Mouse (Mus musculus) left cerebral cortex, postnatal 10 days (tissue): ENCODE data around the gene Mrpl45. TPM values are rescaled to one million over a fixed set of nuclear protein-coding genes. Genes with fewer than 3 reads are reported as not detected.
"Not testable (repeated sequence)": the region's sequence is repeated elsewhere in the genome, so short reads cannot be mapped to it uniquely, and the experiment has no call there.

Source experiments
- DNase-seq, 2 experiments: peaks; one replicate each; pipeline ENCODE4 v3.0.0; 2021 to 2022; ENCODE audit warnings: low spot score in 2 of 2, mixed read lengths in 1 of 2; ENCODE audit errors: extremely low spot score in 1 of 2
- intact Hi-C: fragments of 180-260 bp; cut with DNase I; formaldehyde crosslinking; loops from one replicate; pipeline ENCODE4 v1.15.1; 2025
- total RNA-seq, 2 experiments: library from RNA; stranded (reverse); gene quantifications; 2 replicates each; pipeline ENCODE4 v1.2.3; 2021

Mrpl45 gene
- total RNA-seq, 2 experiments from 2014 or later: 20.4 to 23.3 TPM

- intact Hi-C loops: no loop called here
- peak; percentile 32 to 43 for DNase-seq
These were observed 26.0 kb upstream of the Mrpl45 start for GRCm38 (mm10) chr11:97289276-97290230.

DNA sequence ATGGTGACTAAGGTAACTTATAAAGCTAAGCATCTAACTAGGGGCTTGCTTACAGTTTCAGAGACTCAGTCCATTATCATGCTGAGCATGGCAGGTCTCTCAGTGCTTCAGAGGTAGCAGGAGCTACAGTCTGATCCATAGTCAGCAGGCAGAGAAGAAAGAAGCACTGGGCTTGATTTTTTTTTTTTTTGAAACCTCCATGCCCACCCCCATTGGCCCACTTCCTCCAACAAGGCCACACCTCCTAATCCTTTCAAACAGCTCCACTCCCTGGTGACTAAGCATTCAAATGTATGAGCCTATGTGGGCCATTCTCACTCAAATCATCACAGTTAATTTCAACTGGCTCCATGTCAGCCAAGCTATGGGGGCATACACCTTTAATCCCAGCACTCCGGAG, 22.8 kb upstream of the Mrpl45 start:
- intact Hi-C loops: no loop called here
- no peak for DNase-seq

GRCm38 (mm10) chr11:97296542-97296941, 19.0 kb upstream of the Mrpl45 start:
- DNase-seq: no peak
- intact Hi-C loops: no loop called here

DNA sequence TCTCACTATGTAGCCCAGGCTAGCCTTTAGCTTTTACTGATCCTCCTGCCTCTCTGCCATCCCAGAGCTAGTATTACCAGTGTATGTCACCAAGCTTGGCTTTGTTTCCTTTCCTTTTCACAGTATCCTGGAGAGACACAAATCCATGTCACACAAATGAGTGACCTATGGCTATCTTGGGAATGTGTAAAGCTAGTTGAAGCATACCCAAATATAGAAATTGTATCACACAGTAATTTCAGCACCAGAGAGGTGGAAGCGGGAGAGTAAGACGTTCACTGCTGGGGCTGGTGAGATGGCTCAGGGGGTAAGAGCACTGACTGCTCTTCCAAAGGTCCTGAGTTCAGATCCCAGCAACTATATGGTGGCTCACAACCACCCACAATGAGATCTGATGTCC, 15.6 kb upstream of the Mrpl45 start:
- intact Hi-C loops: no loop called here
- no peak for DNase-seq

- intact Hi-C loops: no loop called here
- DNase-seq: no peak
These were observed 14.1 kb upstream of the Mrpl45 start for GRCm38 (mm10) chr11:97301406-97301805.

GRCm38 (mm10) chr11:97302231-97302781, 13.2 kb upstream of the Mrpl45 start:
- intact Hi-C loops: no loop called here
- DNase-seq: no peak

DNA sequence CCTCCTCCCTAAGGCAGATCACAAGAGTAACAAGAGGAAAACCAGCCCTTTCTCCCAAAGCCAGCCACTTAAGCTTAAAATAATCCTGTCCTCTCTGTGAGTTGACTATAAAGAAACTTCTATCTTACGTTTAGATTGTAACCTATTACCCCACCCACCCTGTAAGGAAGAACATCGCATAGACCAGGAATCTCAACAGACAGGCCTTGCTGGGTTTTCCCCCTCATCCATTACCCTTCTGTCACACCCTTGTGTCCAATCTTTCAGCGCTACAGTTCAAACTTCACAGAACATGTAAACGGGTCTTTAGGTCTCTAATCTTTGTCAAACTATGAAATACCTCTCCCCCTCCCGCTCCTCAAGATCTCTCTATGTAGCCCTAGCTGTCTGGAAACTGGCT, 10.9 kb upstream of the Mrpl45 start:
- no peak for DNase-seq
- intact Hi-C loops: no loop called here

- no peak for DNase-seq
- intact Hi-C loops: no loop called here
These were observed 8.0 kb upstream of the Mrpl45 start for GRCm38 (mm10) chr11:97307294-97308069.

- intact Hi-C loops: no loop called here
- no peak for DNase-seq
These were observed 6.6 kb upstream of the Mrpl45 start for GRCm38 (mm10) chr11:97308806-97309450.

DNA sequence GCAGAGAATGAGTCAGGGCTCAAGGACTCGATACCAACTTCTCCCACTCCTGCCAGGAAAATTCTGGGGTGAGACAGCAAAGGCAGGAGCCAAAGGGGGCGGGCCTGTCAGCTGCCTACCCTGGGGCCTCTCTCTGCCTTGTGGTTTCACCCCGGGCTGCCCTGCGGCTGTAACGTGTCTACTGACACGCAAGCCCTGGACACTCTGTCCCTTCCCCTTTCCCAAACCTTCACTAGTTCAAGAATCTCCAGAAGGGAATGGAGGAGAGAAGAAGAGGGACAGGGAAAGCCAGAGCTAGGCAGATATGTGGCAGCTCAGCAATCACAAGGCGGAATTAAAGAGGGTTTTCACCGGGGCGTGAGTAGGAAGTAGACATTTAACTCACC, 6.1 kb upstream of the Mrpl45 start:
- DNase-seq: peak in 1 of 2 experiments; percentile 57
- intact Hi-C loops: no loop called here

GRCm38 (mm10) chr11:97309911-97310571, 5.5 kb upstream of the Mrpl45 start:
- intact Hi-C loops: loop anchor here (5.0 kb wide), 1 partner anchor 108 kb away; no protein-coding TSS in a partner anchor
- peak; percentile 62 to 79 for DNase-seq

DNA sequence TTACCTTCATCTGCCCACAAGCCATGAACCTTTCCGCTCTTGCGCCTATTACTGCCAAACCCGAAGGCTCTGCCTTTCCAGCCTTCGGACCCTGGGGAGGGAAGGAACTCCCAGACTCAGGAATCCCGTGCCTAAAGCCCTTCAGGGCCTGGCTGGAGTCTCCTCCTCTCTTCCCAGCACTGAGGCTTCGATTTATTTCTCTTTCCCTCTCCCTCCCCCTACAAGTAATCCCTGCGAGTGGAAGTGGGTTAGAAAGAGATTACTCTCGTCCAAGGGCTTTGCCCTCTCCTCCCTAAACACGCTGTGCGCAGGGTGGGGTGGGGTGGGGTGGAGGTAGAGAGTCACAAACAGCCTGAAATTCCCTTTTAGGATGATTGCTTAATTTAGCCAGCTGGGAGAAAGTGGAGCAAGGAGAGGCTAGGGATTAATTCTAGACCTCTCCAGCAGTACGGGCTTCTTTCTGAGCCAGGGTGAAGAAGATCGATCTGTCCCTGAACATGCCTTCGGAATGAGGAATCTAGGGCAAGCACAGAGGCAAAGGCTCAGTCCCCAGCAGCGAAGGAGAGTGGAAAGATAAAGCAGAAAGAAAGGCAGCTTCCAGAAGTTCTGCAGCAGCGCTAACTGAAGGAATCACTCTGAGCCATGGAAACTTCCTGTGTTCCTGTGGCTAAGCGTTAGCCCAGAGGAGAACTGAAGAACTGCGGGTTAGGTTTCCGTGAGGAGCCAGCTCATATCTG, 4.5 kb upstream of the Mrpl45 start:
- intact Hi-C loops: loop anchor here (5.0 kb wide), 1 partner anchor 109 kb away; no protein-coding TSS in a partner anchor
- DNase-seq: no peak

DNA sequence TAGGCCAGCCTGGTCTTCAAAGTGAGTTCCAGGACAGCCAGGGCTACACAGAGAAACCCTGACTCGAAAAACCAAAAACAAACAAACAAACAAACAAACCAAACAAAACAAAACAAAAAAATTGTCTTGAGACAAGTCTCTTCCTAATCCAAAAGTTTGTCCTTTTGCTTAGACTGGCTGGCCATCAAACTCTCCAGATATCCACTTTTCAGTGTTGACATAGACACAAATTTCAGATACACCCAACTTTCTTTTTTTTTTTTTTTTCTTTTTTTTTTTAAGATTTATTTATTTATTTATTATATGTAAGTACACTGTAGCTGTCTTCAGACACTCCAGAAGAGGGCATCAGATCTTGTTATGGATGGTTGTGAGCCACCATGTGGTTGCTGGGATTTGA, 2.6 kb upstream of the Mrpl45 start:
- DNase-seq: not testable (repeated sequence)
- intact Hi-C loops: loop anchor here (5.0 kb wide), 1 partner anchor 111 kb away; no protein-coding TSS in a partner anchor

GRCm38 (mm10) chr11:97314110-97314509, 1.4 kb upstream of the Mrpl45 start:
- intact Hi-C loops: loop anchor here (5.0 kb wide), 1 partner anchor 112 kb away; no protein-coding TSS in a partner anchor
- DNase-seq: no peak

DNA sequence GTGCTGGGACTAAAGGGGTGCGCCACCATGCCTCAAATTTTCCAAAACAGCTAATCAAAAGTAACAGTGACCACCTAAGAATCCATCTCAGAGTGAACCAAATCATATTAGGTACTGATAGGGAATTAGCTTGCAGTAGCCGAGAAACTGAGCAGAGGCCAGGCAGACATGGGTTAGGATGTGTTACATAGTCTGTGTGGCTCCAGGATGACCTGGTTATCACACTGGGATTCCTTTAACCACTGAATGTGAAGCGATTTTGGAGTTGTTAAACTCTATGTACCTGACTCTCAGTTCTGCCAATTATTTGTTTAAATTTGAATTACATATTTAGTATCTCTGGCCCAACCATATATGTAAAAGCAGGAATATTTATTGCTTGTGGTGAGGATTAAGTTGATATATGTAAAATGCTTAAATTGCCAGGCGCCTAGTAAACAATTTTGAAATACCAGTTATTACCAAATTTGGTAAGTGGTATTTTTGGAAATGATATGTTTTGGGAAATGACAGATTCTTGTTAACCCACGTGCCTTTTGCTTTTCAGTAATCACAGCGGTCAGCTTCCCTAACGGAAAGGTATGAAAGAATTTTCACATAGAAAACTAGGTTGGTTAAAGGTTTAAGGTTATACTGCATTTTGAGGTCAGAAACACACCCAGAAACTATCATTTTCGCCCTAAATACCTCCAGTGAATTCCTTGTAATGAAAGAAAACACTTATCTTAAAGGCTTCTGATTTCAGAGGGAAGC, 589 bp upstream of the Mrpl45 start:
- no peak for DNase-seq
- intact Hi-C loops: loop anchor here (5.0 kb wide), 2 partner anchors 33 to 113 kb away; partner anchors contain the start of gene Npepps

GRCm38 (mm10) chr11:97321197-97321596, 5.7 kb downstream of the Mrpl45 start:
- no peak for DNase-seq
- intact Hi-C loops: no loop called here
